Mouse (Mus musculus) left cerebral cortex, adult 8-10 months (tissue): ENCODE measurements around the gene Cyp2d22. TPM values are rescaled to one million over a fixed set of nuclear protein-coding genes. Genes with fewer than 3 reads are reported as not detected.

ENCODE experiments used
- microRNA-seq, 2 experiments: library from miRNA; unstranded; fragments of <30 nt; microRNA quantifications; one replicate each; pipeline ENCODE4 v1.2.0; 2022
- total RNA-seq, 4 experiments: library from RNA; stranded (reverse); gene quantifications; 2 replicates each; pipeline ENCODE4 v1.2.4; 2022

The Cyp2d22 gene
- total RNA-seq, 4 experiments from 2014 or later = 39.7 to 44.8 (median 40.7) TPM

Small RNAs within 50 kb of the gene (microRNA-seq; reads per million reads assigned to microRNA genes)
- gene Gm25990 (0 reads per million in 2 experiments), gene Gm27331 (0 reads per million in 2 experiments), gene Mir7684 (0 reads per million in 2 experiments)

Other genes with a start within 250 kb of the Cyp2d22 start
- 100 to 1,000 TPM; 204 to 229 (median 207) TPM for gene Srebf2, start 233.1 kb downstream of the Cyp2d22 start, total RNA-seq
- 1 to 10 TPM; 3.1 to 5.3 (median 5.0) TPM for gene Shisa8, start 167.4 kb downstream of the Cyp2d22 start, total RNA-seq
- gene Tnfrsf13c, start 155.9 kb downstream of the Cyp2d22 start, total RNA-seq = under 1 TPM; 0.37 to 0.98 (median 0.64) TPM
- gene Cenpm, start 135.5 kb downstream of the Cyp2d22 start, total RNA-seq = 1 to 10 TPM; 2.7 to 4.3 (median 4.1) TPM
- 100 to 1,000 TPM; 104 to 114 (median 110) TPM for gene 1500009C09Rik, start 127.9 kb downstream of the Cyp2d22 start, total RNA-seq
- 100 to 1,000 TPM; 491 to 572 (median 530) TPM for gene Sept3, start 105.4 kb downstream of the Cyp2d22 start, total RNA-seq
- not detected for gene Wbp2nl, start 81.3 kb downstream of the Cyp2d22 start, total RNA-seq
- gene Naga, start 41.3 kb downstream of the Cyp2d22 start, total RNA-seq = 10 to 100 TPM; 37.8 to 45.2 (median 42.4) TPM
- under 1 TPM; 0.26 to 0.58 (median 0.48) TPM for gene Pheta2, start 41.3 kb downstream of the Cyp2d22 start, total RNA-seq
- 100 to 1,000 TPM; 143 to 154 (median 149) TPM for gene Smdt1, start 41.3 kb downstream of the Cyp2d22 start, total RNA-seq
- gene Ndufa6, start 25.9 kb downstream of the Cyp2d22 start, total RNA-seq = 100 to 1,000 TPM; 170 to 203 (median 184) TPM
- gene Cyp2d11, start 13.8 kb upstream of the Cyp2d22 start, total RNA-seq = under 1 TPM in 2 of 4 experiments, not detected in 2; 0.30 to 0.33 TPM
- gene Cyp2d10, start 26.9 kb upstream of the Cyp2d22 start, total RNA-seq = under 1 TPM in 2 of 4 experiments, not detected in 2; 0.34 to 0.42 TPM
- gene Cyp2d9, start 53.2 kb upstream of the Cyp2d22 start, total RNA-seq = not detected
- not detected for gene Cyp2d12, start 174.8 kb upstream of the Cyp2d22 start, total RNA-seq
- gene Cyp2d34, start 240.7 kb upstream of the Cyp2d22 start, total RNA-seq = not detected